Mouse (Mus musculus): Measurements from ENCODE around the gene Ip6k2. TPM values are rescaled to one million over a fixed set of nuclear protein-coding genes. Genes with fewer than 3 reads are reported as not detected.
A peak's percentile ranks its signal among the peaks of the same experiment; 100 is the strongest.

Gene Ip6k2
- 77.3 and 97.8 TPM in 2 replicates for polyA plus RNA-seq (2012; rRNA removed)

DNA sequence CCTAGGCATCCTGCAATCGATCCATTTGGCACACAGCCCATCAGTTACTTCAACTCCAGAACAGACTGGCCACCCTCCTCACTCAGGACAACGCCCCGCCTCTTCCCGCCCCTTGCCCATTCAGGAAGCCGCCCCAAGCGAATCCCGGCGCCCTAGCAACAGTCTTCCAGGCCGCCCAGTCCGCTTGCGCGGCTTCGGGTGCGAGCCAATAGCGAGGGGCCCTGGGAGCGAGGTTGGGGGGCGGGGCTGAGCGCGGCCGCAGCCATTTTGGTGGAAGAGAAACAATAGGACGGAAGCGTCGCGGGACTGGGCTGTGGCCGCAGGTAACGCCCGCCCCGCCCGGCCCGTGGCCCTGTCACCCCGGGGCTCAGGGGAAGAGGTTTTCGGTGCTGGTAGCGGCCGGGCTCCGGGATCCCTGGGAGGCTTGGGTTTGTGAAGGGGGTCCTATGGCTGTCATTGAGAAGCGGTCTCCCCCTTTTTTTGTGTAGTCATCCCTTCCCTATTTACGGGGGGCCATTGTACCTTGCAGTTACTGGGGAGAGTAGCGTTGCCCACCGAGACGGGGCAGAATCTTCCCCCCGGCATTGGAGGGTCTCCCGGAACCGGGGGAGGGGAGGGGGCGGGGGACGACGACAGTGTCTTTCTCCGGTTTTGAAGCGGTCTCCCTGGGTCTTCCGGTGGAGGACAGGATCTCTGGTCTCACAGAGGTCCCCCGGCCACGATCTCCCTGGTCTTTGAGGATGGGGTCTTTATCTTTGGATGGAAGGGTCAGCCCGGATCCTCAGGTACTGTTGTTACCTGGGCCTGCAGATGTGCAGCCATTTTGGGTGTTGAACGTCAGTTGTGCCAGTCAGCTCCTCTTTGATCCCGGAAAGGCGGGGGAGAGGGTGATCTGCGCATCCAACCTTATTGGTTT, at the start of gene Ip6k2:
Ip6k2 (plus strand) TSS at position 249 of the 916 bp plus-strand sequence.
- DNase-seq (ENCODE audit: low spot score), result peak; percentile 90

DNA sequence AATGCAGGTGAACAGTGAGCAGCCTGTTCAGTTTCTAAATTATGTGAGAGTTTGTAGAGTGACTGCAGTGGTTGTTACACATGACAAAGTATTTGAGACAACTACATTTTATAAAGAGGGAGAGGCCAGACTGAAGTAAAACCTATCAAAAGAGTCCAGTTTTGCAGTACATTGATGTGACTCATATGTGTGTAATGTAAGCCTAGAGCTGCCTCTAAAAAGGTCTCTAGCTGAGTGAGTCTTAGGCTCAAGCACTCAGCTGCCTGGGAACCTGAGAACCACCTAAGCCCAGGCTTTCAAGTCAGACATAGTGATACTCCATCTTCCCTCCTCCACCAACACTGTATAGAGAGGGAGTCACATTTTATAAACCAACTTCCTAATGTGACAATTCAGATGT, 49.0 kb upstream of the Ip6k2 start:
- DNase-seq (ENCODE audit: low spot score), result no peak

DNA sequence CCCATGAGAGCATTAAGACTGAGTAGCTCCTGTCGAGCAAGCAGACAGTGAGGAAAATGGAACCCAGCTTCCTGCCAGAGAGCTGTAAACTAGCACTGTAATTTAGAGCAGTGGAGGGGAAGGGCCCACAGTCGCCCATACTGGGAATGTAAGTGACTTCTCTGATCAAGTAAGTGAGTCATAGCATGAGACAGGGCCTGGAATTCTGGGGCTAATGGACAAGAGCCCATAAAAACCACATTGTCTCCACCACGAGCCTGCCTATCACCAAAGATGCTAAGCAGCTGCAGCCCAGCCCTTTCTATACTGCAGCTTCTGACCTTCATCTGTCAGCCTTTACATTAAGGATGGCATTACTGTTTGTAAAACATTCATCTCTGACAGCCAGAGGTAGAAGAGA, 44.4 kb upstream of the Ip6k2 start:
- DNase-seq (ENCODE audit: low spot score), result no peak

DNA sequence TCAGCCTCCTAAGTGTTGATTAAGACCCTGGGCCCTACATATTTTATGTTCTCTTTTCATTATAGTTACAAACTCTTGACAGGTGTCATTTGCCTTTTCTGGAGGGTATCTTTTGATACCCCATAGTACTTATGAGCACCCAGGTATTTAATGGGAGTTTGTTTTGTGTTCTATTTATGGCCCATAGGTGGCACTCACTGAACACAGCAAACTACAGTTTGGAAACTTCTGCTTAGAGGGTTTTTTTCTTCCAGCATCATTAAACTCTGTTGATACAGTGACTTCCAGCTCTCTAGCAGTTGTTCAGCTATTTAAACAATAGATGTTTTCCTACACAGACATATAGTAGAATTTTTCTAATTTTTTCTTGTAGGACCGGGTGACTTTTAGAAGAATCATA, 43.5 kb upstream of the Ip6k2 start:
- no peak for DNase-seq (ENCODE audit: low spot score)

DNA sequence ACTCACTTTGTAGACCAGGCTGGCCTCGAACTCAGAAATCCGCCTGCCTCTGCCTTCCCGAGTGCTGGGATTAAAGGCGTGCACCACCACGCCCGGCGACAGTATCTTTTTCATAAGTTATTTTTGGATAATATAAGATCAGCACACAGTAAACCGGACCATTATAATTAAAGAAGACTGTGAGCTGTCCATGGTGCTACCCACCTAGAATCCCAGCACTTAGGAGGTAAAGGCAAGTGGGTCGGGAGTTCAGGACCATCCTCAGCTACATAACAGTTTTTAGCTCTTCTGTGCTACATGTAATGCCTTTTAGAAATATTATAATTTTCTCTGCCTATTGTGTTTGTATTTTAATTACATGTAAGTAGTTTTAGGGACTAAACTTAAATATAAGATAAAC, 41.5 kb upstream of the Ip6k2 start:
- no peak for DNase-seq (ENCODE audit: low spot score)

DNA sequence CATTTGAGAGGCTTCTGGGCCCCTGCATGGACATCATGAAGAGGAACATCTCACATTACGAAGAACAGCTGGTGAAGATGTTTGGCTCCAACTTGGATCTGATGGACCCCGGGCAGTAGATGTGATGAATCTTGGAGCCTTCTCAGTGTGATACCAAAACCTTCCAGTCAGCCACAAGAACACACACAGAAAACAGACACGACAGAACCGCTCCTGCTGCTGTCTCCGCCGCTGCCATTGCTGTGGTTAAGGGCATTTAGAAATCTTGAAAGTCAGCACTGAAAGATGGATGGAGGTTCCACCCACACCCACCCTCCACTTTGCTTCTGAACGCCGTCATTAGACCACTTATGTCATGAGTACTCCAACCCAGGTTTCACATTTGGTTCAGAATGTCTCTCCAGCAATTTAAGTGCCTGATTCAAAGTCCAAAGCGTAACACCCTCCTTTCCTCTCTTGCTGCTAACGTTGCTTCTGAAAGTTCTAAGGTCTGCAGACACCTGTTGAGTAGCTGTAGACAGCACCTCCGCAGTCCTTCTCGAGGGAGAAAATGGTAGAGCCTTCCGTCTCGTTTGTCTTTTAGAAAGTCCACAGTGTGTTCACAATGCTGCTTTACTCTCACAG, 36.6 kb upstream of the Ip6k2 start:
- no peak for DNase-seq (ENCODE audit: low spot score)

DNA sequence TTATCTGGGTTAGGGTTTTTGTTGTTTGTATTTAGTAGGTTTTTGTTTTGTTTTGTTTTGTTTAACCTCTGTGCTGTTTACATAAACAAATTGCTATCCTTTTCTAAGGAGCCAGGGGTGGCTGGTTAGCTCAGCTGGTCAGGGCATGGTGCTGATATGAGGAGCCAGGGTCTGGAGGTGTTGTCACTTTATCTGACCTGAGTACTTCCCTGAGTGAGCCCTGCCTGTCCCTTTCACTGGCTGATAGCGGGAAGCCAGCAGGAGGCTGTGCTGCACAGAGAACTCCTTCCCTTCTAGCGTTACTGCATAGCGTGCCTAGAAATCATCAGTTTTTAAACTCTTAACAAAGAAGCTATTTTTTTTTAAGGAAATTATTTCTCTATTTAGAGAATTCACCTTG, 35.9 kb upstream of the Ip6k2 start:
- no peak for DNase-seq (ENCODE audit: low spot score)

DNA sequence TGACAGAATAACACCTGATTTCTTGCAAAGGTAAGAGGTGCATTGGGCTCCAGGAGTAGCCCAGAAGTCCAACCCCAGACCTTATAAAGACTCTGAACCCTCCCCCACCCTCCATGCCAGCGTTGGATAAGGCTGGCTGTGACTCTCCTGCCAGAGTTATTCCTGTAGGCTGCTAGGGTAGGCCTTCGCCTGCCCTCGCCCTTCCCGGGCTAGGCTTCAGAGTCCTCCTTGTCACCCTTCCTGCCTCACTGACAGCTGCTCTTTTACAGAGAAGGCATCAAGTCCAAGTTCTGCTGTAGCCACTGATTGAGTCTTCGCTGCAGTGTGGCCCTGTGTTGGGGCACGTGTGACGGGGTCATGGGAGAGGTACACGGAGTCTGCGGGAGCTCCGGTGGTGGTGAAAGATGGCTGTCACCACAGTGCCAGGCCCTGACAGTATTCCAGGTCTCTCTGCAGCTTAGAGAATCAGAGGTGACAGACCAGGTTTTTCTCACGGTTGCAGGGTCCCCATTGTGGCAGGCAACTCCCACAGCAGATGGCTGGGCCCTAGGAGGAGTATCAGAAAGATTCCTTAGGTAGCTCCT, 34.9 kb upstream of the Ip6k2 start:
- no peak for DNase-seq (ENCODE audit: low spot score)

DNA sequence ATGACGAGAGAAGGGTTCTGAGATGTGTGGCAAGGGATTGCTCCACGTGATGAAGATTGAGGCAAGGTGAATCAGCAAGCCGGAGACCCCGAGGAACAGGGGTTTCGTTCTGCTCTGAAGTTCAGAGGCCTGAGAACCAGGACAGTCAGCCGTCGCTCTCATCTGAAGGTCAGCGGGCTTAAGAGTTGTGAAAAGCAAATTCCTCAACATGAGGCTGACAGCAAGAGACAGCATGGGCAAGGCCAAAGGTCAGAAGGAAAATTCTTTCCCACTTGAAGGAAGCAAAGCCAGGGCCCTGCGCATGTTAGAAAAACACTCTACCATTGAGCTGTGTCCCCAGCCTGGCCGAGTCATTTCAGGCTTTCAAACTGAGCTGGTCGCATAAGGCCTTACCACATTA, 33.0 kb upstream of the Ip6k2 start:
- no peak for DNase-seq (ENCODE audit: low spot score)

DNA sequence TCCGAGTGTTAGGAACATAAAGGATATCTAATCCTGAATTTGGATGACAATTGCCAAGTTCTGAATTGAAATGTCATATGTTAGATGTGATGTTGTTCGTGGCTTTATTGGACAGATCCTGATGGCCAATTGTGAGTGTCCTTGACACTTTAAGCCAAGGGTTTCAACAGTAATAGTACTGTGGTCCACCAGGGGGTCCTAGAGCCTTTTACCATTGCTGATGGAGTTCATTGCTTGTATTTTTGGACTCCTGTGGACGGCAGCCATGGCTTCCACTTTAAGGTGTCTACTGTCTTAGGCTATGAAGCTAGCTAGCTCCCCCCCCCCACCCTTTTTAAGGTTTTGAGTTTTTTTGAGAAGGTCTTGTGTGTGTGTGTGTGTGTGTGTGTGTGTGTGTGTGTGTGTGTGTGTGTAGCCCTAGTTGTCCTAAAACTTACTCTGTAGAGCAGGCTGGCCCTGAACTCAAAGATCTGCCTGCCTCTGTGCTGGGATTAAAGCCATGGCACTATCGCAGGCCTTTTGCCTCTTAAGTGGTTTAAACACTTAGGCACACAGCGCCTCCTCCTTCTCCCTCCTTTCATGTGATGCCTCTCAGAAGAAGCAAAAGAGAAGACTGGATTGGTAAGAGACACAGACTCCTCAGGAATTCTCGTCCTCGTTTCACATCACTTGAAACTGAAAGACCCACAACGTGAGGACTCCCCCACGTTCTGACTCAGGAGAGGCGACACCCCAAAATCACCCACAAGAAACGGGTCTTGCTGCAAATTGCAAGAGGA, 31.3 kb upstream of the Ip6k2 start:
- DNase-seq (ENCODE audit: low spot score), result no peak

DNA sequence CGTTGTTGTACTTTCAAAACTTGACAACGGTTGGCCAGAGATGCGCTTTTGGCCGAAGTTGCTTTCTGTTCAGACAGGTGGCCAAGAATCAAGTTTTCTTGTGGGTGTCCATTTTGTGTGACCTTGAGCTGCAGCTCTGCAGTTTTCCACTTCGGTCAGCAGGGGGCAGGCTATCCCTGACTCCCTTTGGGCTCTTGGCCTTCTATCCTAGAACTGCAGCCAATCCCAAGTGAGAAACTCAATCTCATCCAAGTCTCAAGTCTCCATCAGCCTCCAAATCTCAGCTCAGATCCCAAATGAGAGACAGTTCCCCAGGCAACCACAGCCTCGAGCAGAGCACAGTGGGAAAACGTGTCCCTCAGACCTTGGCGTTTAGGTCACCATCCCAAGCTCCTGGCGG, 30.3 kb upstream of the Ip6k2 start:
- peak; percentile 42 for DNase-seq (ENCODE audit: low spot score)

DNA sequence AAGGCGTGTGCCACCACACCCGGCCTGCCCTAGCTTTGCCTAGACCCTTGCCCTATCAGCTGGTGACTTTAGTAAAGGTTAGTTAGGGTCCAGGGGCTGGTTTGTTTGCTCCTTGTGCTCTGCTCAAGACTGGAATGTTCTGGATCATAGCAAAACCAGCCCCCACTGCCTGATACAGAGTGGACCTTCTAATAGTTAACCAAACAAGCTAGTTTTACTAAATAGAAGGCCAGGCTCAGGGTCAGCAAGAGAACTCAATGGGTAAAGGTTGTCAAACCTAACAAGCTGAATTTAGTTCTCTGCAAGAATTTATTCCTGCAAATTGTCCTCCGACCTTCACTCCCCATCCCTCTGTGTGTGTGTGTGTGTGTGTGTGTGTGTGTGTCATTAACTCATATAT, 29.6 kb upstream of the Ip6k2 start:
- DNase-seq (ENCODE audit: low spot score), result no peak

DNA sequence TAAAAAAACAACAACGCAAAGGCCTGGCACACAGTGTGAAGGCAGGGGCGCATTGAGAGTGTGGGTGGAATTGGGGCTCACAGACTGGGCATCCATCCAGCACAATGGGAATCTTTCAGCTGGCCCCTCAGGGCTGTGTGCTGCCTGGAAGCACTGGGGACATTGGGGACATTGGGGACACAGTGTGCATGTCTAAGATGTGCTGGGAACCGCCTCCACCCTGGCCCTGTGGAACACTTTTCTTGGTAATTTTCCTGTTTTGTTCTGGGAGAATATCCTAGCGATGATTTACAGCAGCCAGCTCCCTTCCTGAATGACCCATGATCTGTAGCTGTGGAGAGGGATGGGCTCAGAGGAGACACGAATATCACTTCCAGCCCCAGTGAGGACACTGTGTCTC, 29.2 kb upstream of the Ip6k2 start:
- DNase-seq (ENCODE audit: low spot score), result no peak

DNA sequence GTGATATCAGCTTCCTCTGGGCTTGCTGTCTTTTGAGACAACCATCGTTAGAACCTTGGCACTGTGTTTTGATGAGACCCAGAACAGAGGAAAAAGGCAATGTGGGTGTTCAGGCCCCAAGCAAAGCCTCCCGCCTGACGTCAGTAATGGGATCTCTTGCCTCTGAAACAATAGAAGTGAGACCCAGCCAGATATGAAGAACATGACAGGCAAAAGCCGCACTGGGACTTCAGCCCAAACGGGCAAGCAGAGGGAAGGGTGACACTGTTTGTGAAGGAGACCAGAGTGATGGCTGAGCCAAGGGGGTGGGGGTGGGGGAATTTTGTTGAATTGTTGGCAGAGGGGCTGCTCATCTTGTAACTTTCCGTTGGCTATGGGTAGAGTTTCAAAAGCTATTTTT, 26.2 kb upstream of the Ip6k2 start:
- DNase-seq (ENCODE audit: low spot score), result no peak

DNA sequence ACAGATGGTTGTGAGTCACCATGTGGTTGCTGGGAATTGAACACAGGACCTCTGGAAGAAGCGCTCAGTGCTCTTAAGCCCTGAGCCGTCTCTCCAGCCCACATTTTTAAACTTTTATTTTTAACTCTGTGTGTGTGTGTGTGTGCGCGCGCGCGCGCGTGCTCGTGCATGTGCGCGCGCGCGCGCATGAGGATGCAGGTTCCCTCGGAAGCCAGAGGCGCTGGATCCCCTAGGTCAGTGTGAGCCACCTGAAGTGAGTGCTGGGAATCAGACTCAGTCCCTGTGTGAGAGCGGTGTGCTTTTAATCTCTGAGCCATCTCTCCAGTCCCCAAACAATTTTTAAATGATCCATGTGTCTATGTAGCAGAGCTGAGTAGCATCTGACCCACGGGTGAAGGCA, 24.5 kb upstream of the Ip6k2 start:
- no peak for DNase-seq (ENCODE audit: low spot score)

DNA sequence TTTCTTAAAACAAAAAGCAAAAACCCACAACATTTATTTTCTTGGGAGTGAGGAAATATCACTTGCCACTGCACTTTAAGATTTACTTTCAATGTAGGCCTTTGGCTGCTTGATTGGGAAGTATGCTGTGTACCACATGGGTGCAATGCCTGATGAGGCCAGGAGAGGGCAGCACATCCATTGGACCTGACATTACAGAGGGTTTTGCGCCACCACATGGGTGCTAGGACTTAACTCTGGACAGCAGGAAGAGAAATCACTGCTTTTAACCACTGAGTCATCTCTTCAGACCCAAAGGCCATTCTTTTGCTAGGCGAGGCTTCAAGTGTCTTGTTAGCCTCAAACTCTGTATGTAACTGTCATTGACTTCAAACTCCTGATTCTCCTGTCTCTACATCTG, 23.8 kb upstream of the Ip6k2 start:
- no peak for DNase-seq (ENCODE audit: low spot score)

DNA sequence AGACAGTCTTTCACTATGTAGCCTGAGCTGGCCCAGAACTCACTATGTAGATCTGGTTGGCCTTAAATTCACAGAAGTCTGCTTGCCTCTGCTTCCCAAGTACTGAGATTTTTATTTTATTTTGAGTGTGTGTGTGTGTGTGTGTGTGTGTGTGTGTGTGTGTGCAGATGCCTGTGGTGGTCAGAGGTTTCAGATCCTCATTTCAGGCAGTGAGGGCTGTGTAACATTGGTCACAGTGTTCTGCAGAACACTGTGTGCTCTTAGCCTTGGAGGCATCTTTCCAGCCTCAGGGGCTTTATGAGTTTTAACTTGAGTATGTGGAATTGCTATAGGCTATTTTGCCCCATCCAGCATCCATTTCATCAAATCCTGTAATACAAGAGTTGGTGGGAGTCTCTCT, 22.0 kb upstream of the Ip6k2 start:
- no peak for DNase-seq (ENCODE audit: low spot score)

DNA sequence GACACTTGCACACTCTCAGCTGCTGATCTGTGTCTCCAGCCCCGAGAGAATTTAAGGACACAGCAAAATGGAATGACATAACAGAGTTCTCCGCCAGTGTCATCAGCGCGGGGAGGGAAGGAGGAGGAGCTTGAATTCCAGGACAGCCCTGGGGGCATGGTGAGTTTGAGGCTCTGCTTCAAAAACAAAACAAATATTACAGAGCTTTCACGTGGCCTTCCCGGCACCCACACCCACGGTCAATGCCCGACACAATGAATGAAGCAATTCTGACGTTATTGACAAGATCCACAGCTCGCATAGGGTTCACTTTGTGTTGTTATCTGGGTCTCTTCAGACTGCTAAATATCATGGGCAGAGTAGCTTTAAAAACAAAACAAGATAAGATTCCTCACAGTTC, 18.6 kb upstream of the Ip6k2 start:
- DNase-seq (ENCODE audit: low spot score), result no peak

DNA sequence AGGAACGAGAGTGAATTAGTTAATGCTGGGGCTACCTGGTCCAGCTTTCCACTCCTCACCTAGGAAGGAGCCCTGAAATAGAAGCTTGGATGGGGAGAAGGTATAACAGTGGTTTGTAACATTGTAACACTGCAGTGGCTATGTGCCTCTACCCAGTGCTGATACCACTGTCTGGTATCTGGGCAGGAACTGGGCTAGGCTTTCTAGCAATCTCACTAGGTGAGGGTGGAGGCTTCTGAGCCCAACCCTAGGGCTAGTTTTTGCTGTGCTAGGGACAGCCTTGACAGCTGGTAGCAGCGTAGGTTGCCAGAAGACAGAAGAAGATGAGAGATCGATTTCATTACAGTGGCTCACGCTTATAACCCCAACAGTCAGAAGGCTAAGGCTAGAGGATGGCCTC, 7.0 kb upstream of the Ip6k2 start:
- no peak for DNase-seq (ENCODE audit: low spot score)

DNA sequence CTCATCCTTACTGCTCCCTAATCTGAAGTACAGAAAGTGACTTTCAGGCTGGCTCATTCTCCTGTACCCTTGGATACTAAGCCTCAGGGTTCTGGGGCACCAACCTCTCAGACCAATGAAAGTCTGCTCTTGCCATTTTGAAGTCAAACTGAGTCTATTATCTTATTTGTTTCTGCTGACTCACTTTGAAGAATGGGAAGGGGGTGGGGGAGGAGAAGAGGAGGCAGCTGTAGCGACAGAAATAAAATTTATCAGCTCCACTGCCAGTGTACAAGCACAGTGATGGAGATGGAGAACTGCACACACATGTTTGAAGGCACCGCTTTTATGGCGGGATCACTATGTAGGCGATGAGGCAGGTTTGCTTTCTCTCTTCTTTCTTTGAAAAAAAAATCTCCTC, 6.3 kb upstream of the Ip6k2 start:
- DNase-seq (ENCODE audit: low spot score), result no peak

DNA sequence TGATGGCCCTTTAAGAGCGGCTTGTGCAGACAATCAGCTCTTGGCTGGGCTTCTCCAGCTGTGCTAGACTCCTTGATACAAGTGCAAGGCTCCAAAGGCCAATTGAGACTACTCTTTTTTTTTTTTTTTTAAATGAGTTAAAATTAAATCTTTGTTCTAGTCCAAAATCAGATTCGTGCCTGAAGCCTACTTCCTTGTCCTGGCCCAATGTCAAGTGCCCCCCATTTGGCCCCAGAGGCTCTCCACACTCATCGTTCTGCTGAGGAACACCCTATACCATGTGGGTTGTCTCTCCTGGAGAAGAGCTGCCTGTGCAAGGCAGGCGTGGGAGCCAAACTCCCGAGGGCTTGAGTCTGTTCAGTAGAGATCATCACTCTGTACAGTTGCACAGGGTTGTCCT, 2.6 kb upstream of the Ip6k2 start:
- no peak for DNase-seq (ENCODE audit: low spot score)

DNA sequence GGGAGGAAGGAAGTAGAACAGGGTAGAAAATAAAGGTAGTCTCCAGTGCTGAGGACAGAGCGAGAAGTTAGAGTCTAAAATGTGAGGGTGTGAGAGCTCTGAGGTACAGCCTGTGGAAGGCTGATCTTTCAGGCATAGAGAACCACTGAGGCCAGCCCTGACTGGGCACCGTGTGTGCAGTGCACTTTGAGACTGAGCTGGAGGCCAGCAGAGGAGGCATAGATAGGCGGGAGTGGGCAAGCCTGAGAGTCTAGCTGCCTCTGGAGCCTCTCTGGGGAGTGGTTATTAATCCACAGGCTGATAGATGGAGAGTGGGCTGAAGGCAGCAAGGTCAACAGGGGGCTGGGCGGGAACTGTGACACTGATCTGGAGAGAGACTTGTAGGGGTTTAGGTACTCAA, 1.7 kb upstream of the Ip6k2 start:
- no peak for DNase-seq (ENCODE audit: low spot score)

All from urinary bladder, adult 2 months (tissue).